Mouse (Mus musculus): ENCODE measurements around the gene Lbx2.

DNA sequence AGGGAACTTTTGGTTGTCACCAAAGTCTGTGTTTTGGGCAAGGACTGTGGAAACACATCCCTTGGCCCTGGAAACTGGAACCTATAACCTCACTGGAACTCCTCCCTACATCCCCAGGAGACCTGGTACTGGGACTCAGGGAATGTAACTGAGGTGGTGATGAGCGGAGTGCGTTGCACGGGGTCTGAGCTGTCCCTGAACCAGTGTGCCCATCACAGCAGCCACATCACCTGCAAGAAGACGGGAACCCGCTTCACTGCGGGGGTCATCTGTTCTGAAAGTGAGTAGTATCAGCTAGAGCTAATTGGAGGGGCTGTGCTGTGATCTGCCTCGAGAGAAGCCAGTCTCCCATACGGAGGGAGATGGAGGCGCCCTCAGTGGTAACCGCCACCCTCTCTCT, 36.8 kb upstream of the Lbx2 start:
- TF ChIP-seq CTCF (conservative IDR thresholded peaks at IDR 0.05; ENCODE audit: low read length) (no peak), POU5F1 (IDR thresholded peaks at IDR 0.05; ENCODE audit: borderline replicate concordance, low read length) (no peak), NANOG (IDR thresholded peaks at IDR 0.05; ENCODE audit: borderline replicate concordance, low read length) (no peak)
